Mouse (Mus musculus): ENCODE data around the gene Xlr3a. TPM values are rescaled to one million over a fixed set of nuclear protein-coding genes. Genes with fewer than 3 reads are reported as not detected.
"Not testable (repeated sequence)": the region's sequence is repeated elsewhere in the genome, so short reads cannot be mapped to it uniquely, and the experiment has no call there.

Xlr3a gene
- polyA plus RNA-seq (2015; fragmentation: Nextera tagmentation; extraction: Ambion mirVana): 2.3 and 3.6 TPM in 2 replicates

- H3K27me3 ChIP-seq (ENCODE audit: insufficient read depth, low read length); H3K4me3 ChIP-seq (ENCODE audit: low read length); H3K27ac ChIP-seq (ENCODE audit: low read length); H3K36me3 ChIP-seq (ENCODE audit: insufficient read depth, low read length); ATAC-seq (ENCODE audit: low FRiP score, low TSS enrichment); H3K9ac ChIP-seq (replicated peaks; ENCODE audit: low read length); H3K9me3 ChIP-seq (ENCODE audit: low read length); H3K4me2 ChIP-seq (replicated peaks; ENCODE audit: low read depth, low read length); H3K4me1 ChIP-seq (ENCODE audit: insufficient read depth, low read length): not testable (repeated sequence)
- 76% methylated on average over 12 of the region's 13 CpGs for WGBS
These were observed at the start of gene Xlr3a for GRCm38 (mm10) chrX:73096941-73097508. TSS of gene Xlr3a (minus strand) at chrX:73097095.

- not testable (repeated sequence) for H3K4me1 ChIP-seq (ENCODE audit: insufficient read depth, low read length); H3K4me3 ChIP-seq (ENCODE audit: low read length); H3K9ac ChIP-seq (replicated peaks; ENCODE audit: low read length); ATAC-seq (ENCODE audit: low FRiP score, low TSS enrichment); H3K36me3 ChIP-seq (ENCODE audit: insufficient read depth, low read length); H3K4me2 ChIP-seq (replicated peaks; ENCODE audit: low read depth, low read length); H3K27ac ChIP-seq (ENCODE audit: low read length); H3K9me3 ChIP-seq (ENCODE audit: low read length); H3K27me3 ChIP-seq (ENCODE audit: insufficient read depth, low read length)
- no CpG with 5 or more reads among the region's 7 CpGs for WGBS
These were observed 46.3 kb upstream of the Xlr3a start for GRCm38 (mm10) chrX:73143218-73143618.

DNA sequence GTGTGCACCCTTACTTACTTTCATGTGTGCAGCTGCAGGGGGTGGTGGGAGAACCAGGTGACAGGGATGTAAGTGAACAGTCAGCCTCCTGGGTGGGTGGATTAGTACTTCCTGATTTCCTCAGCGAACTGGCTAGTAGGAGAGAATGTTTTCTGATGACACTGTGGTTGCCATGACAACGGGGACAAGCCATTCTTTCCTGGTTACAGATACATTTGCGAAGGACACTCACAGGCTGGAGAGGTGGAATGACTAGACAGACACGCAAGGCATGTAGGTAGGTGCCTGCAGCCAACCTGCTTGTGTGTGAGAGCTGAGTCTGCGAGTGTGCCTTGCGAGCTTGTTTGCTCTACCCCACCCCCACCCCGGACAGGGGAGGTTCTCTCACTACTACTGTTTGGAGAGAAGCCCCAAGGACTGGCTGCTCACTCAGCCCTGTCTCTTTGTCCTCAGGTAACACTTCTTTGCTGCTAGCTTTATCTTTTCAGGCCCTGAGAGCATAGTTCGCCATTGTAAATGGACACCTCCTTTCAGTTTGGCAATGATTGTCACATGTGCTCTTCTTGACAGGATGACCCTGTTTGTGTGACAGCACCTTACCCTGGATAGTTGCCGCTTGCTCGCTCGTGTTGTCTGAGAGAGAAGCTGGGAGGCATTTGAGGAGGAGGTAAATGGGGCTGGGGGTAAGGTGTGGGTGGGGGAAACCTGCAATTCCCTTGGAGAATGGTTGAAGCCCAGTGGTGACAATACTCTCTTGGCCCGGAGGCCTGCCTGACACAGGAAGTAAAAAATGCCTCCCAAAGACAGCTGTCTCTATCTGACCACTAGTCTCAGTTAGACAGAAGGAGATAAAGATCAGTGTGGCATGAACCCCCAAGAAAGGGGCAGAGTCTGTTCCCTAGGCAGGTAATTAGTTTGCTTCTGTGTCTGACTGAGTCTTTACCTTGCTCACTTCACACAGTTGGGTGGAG, 26.2 kb upstream of the Xlr3a start:
- not testable (repeated sequence) for H3K4me2 ChIP-seq (replicated peaks; ENCODE audit: low read depth, low read length); H3K9me3 ChIP-seq (ENCODE audit: low read length); H3K27me3 ChIP-seq (ENCODE audit: insufficient read depth, low read length); H3K36me3 ChIP-seq (ENCODE audit: insufficient read depth, low read length); H3K4me3 ChIP-seq (ENCODE audit: low read length); H3K4me1 ChIP-seq (ENCODE audit: insufficient read depth, low read length); H3K9ac ChIP-seq (replicated peaks; ENCODE audit: low read length); H3K27ac ChIP-seq (ENCODE audit: low read length)
- 0 out of 2 replicates have a peak, but pooled peaks have one; percentile 57 for ATAC-seq (ENCODE audit: low FRiP score, low TSS enrichment)
- no CpG with 5 or more reads among the region's 12 CpGs for WGBS

- not testable (repeated sequence) for H3K4me2 ChIP-seq (replicated peaks; ENCODE audit: low read depth, low read length); H3K27me3 ChIP-seq (ENCODE audit: insufficient read depth, low read length); H3K4me1 ChIP-seq (ENCODE audit: insufficient read depth, low read length); ATAC-seq (ENCODE audit: low FRiP score, low TSS enrichment); H3K4me3 ChIP-seq (ENCODE audit: low read length); H3K9ac ChIP-seq (replicated peaks; ENCODE audit: low read length); H3K9me3 ChIP-seq (ENCODE audit: low read length); H3K27ac ChIP-seq (ENCODE audit: low read length); H3K36me3 ChIP-seq (ENCODE audit: insufficient read depth, low read length)
- no CpG with 5 or more reads among the region's 7 CpGs for WGBS
These were observed 19.9 kb upstream of the Xlr3a start, which contains the start of gene Gm14685 for GRCm38 (mm10) chrX:73116747-73117146. TSS of gene Gm14685 (plus strand) at chrX:73117047.

GRCm38 (mm10) chrX:73082267-73083055, 14.4 kb downstream of the Xlr3a start, which contains the start of gene Xlr4a:
TSS of gene Xlr4a (minus strand) at chrX:73082478.
- H3K4me1 ChIP-seq (ENCODE audit: insufficient read depth, low read length); H3K4me2 ChIP-seq (replicated peaks; ENCODE audit: low read depth, low read length); H3K9me3 ChIP-seq (ENCODE audit: low read length); H3K36me3 ChIP-seq (ENCODE audit: insufficient read depth, low read length); H3K27me3 ChIP-seq (ENCODE audit: insufficient read depth, low read length); ATAC-seq (ENCODE audit: low FRiP score, low TSS enrichment); H3K4me3 ChIP-seq (ENCODE audit: low read length); H3K9ac ChIP-seq (replicated peaks; ENCODE audit: low read length); H3K27ac ChIP-seq (ENCODE audit: low read length): not testable (repeated sequence)
- WGBS: 73% methylated on average over 18 of the region's 19 CpGs

DNA sequence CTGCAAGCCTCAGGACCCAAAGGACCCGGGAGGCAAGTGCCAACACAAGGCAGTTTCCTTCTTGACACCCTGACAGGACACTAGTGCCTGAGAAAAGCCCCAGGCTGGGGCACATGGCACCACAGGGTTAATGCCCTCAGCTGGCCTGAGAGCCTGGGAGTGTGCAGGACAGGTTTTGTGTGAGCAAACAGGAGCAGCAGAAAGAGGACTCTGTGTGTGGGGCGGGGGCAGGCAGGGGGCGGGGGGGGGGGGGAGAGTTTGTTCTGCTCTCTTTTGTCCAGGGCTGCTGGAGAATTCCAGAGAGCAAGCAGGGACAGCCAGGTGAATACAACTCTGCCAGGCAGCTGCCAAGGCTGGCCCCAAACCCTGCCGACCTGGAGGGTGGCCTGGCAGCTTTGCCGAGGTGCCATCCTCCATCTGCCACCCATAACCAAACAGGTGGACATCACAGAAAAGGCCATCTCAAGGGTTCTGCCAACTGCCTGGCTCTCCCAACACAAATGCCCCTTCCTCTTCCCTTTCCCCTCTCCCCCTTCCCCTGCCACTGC, 30.1 kb downstream of the Xlr3a start:
- H3K9ac ChIP-seq (replicated peaks; ENCODE audit: low read length); H3K4me1 ChIP-seq (ENCODE audit: insufficient read depth, low read length); ATAC-seq (ENCODE audit: low FRiP score, low TSS enrichment); H3K4me2 ChIP-seq (replicated peaks; ENCODE audit: low read depth, low read length); H3K27me3 ChIP-seq (ENCODE audit: insufficient read depth, low read length); H3K4me3 ChIP-seq (ENCODE audit: low read length); H3K9me3 ChIP-seq (ENCODE audit: low read length); H3K36me3 ChIP-seq (ENCODE audit: insufficient read depth, low read length); H3K27ac ChIP-seq (ENCODE audit: low read length): not testable (repeated sequence)
- 80% methylated on average over 1 of the region's 5 CpGs for WGBS

DNA sequence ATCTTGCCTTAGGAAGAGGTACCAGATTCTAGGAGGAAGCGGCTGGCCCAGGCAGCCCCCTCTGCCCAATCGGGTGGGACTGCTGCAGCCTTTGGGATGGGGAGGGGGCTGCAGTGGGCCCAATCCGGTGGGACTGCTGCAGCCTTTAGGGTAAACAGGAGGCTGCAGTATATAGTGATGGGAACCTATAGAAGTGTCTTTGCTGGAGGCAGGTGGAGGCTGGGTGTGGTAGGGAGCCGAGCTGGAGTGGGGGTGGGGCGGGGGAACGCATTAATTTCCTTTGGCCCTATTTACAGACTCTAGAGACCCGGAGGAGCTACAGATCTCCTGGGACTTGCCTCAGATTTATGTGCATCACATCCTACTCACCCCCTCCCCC, 32.5 kb downstream of the Xlr3a start, which contains the start of gene Pnma3:
Pnma3 (plus strand) TSS at position 373 of the 379 bp plus-strand sequence.
- ATAC-seq (ENCODE audit: low FRiP score, low TSS enrichment): peak; percentile 31
- Histone ChIP-seq H3K36me3 (ENCODE audit: insufficient read depth, low read length) (no peaks in the 10 kb centered on the region), H3K4me3 (ENCODE audit: low read length) (peak within 1 kb of the TSS; percentile 27), H3K4me2 (replicated peaks; ENCODE audit: low read depth, low read length) (peak within 1 kb of the TSS; percentile 51), H3K9ac (replicated peaks; ENCODE audit: low read length) (no peak within 1 kb of the TSS), H3K27me3 (ENCODE audit: insufficient read depth, low read length) (no peaks in the 10 kb centered on the region; the same call in 1 of the 2 replicates), H3K27ac (ENCODE audit: low read length) (no peak within 1 kb of the TSS), H3K4me1 (ENCODE audit: insufficient read depth, low read length) (0 out of 2 replicates have a peak, but pooled peaks cover 3% of the 10 kb centered on the region), H3K9me3 (ENCODE audit: low read length) (no peaks in the 10 kb centered on the region)
- 37% methylated on average over 7 of the region's 7 CpGs for WGBS

GRCm38 (mm10) chrX:73063512-73064414, 33.1 kb downstream of the Xlr3a start:
- Histone ChIP-seq H3K27ac (ENCODE audit: low read length) (no peak overlapping the region), H3K36me3 (ENCODE audit: insufficient read depth, low read length) (no peaks in the 10 kb centered on the region), H3K27me3 (ENCODE audit: insufficient read depth, low read length) (no peaks in the 10 kb centered on the region; the same call in 1 of the 2 replicates), H3K9ac (replicated peaks; ENCODE audit: low read length) (no peak overlapping the region), H3K9me3 (ENCODE audit: low read length) (no peaks in the 10 kb centered on the region), H3K4me3 (ENCODE audit: low read length) (peak overlapping the region; percentile 27), H3K4me1 (ENCODE audit: insufficient read depth, low read length) (0 out of 2 replicates have a peak, but pooled peaks cover 3% of the 10 kb centered on the region), H3K4me2 (replicated peaks; ENCODE audit: low read depth, low read length) (peak overlapping the region; percentile 51)
- ATAC-seq (ENCODE audit: low FRiP score, low TSS enrichment): peak; percentile 35; the same call in 1 of the 2 replicates
- WGBS: 35% methylated on average over 24 of the region's 24 CpGs

All from kidney, embryonic 16.5 days (tissue).